Mouse (Mus musculus) layer of hippocampus, postnatal 14 days (tissue): ENCODE results near the gene Zc3hav1. TPM values are rescaled to one million over a fixed set of nuclear protein-coding genes. Genes with fewer than 3 reads are reported as not detected.
A peak's percentile ranks its signal among the peaks of the same experiment; 100 is the strongest.
"Not testable (repeated sequence)": the region's sequence is repeated elsewhere in the genome, so short reads cannot be mapped to it uniquely, and the experiment has no call there.

Experiments
- DNase-seq, 2 experiments: peaks; one replicate each; pipeline ENCODE4 v3.0.0; 2021 to 2022; ENCODE audit warnings: low spot score in 2 of 2, mixed read lengths in 1 of 2
- long read RNA-seq, 2 experiments: library from polyadenylated mRNA; stranded (forward); transcript quantifications; one replicate each; pipeline ENCODE4 v2.0.0; 2021
- total RNA-seq, 2 experiments: library from RNA; stranded (reverse); gene quantifications; 2 replicates each; pipeline ENCODE4 v1.2.3; 2021

The Zc3hav1 gene
- total RNA-seq, result 1 to 10 TPM; 2.8 to 3.3 TPM
- long read RNA-seq, experiment 1, result 0 reads
- long read RNA-seq, experiment 2, partial matches to known transcripts, result 0 of 1 reads
- long read RNA-seq, experiment 2, other reads (novel, unspliced or antisense), result 1 of 1 reads

GRCm38 (mm10) chr6:38353811-38354722 lies at the start of gene Zc3hav1:
TSS of gene Zc3hav1 (minus strand) at chr6:38354603.
- DNase-seq, result peak; percentile 9 to 22

- DNase-seq, result peak; percentile 12 to 85
These were observed 35.3 kb upstream of the Zc3hav1 start for GRCm38 (mm10) chr6:38389671-38390070.

GRCm38 (mm10) chr6:38381129-38381771 lies 26.8 kb upstream of the Zc3hav1 start, which contains the start of gene Ttc26:
TSS of gene Ttc26 (plus strand) at chr6:38381469.
- DNase-seq, result peak; percentile 88 to 91

- no peak for DNase-seq
These were observed 26.3 kb upstream of the Zc3hav1 start for GRCm38 (mm10) chr6:38380764-38381128.

GRCm38 (mm10) chr6:38374271-38374670 lies 19.9 kb upstream of the Zc3hav1 start:
- DNase-seq, result no peak

- no peak for DNase-seq
These were observed 15.5 kb upstream of the Zc3hav1 start for GRCm38 (mm10) chr6:38369945-38370344.

GRCm38 (mm10) chr6:38364121-38364520 lies 9.7 kb upstream of the Zc3hav1 start:
- DNase-seq, result no peak

- DNase-seq, result no peak
These were observed 9.0 kb upstream of the Zc3hav1 start for GRCm38 (mm10) chr6:38363370-38363769.

- DNase-seq, result no peak
These were observed 7.5 kb upstream of the Zc3hav1 start for GRCm38 (mm10) chr6:38361937-38362336.

- DNase-seq, result no peak
These were observed 6.7 kb upstream of the Zc3hav1 start for GRCm38 (mm10) chr6:38361065-38361464.

- no peak for DNase-seq
These were observed 5.5 kb upstream of the Zc3hav1 start for GRCm38 (mm10) chr6:38359736-38360499.

GRCm38 (mm10) chr6:38359044-38359735 lies 4.8 kb upstream of the Zc3hav1 start:
- DNase-seq, result not testable (repeated sequence)

- DNase-seq, result no peak
These were observed 4.0 kb upstream of the Zc3hav1 start for GRCm38 (mm10) chr6:38358253-38359027.

- DNase-seq, result no peak
These were observed 3.3 kb upstream of the Zc3hav1 start for GRCm38 (mm10) chr6:38357603-38358252.

GRCm38 (mm10) chr6:38356661-38357433 lies 2.4 kb upstream of the Zc3hav1 start:
- DNase-seq, result not testable (repeated sequence)

- no peak for DNase-seq
These were observed 1.5 kb upstream of the Zc3hav1 start for GRCm38 (mm10) chr6:38355862-38356261.

GRCm38 (mm10) chr6:38355354-38355823 lies 986 bp upstream of the Zc3hav1 start:
- no peak for DNase-seq

- DNase-seq, result no peak
These were observed 435 bp upstream of the Zc3hav1 start for GRCm38 (mm10) chr6:38354723-38355353.
